Mouse (Mus musculus): Measurements from ENCODE around the gene C4bp. TPM values are rescaled to one million over a fixed set of nuclear protein-coding genes. Genes with fewer than 3 reads are reported as not detected.

The C4bp gene
- total and polyA plus RNA-seq, 2 experiments: 182 to 394 TPM

DNA sequence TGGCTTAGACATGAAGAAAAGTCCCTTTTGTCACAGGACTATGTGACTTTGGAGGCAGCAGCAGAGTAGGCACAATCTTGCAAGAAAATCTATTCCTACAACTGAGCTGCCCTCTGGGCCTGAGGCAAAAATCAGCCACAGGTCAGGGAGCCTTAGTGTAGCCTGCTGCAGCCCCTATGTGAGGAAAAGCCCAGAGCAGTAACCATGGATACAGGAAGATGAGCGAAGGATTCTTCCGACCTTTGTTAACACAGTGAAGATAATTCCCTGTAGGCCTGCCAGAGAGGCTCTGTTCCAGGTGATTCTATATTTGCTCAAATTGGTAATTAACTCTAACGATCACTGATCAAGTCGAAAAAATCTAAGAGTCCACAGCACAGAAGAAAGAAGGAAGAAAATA, 17.3 kb downstream of the C4bp start:
- TF ChIP-seq POLR2A (IDR thresholded peaks at IDR 0.05; ENCODE audit: extremely low read depth, insufficient read depth, low read length) (no peak), CTCF (IDR thresholded peaks at IDR 0.05; ENCODE audit: low read depth, low read length) (no peak)
- H3K36me3 ChIP-seq (ENCODE audit: control insufficient read depth, insufficient read depth, low read length): peaks cover 77% of the 10 kb centered on the region
- no peak overlapping the region for H3K27ac ChIP-seq (replicated peaks; ENCODE audit: insufficient read depth, low read depth, low read length)
- H3K4me3 ChIP-seq (ENCODE audit: insufficient read depth, low read depth, low read length): no peak overlapping the region
- WGBS: 15% methylated on average over 4 of the region's 4 CpGs
- DNase-seq (ENCODE audit: extremely low read depth, low read depth, low spot score): no peak
- no peak overlapping the region for H3K9ac ChIP-seq (ENCODE audit: low read depth, low read length)
- H3K79me2 ChIP-seq (ENCODE audit: control insufficient read depth, insufficient read depth, low read length): no peaks in the 10 kb centered on the region; the same call in 1 of the 2 replicates
- no peaks in the 10 kb centered on the region; the same call in none of the 2 replicates for H3K4me1 ChIP-seq (ENCODE audit: control insufficient read depth, insufficient read depth, low read length)
- H3K27me3 ChIP-seq (ENCODE audit: control insufficient read depth, insufficient read depth, low read length): no peaks in the 10 kb centered on the region

- TF ChIP-seq CTCF (IDR thresholded peaks at IDR 0.05; ENCODE audit: low read depth, low read length) (no peak), POLR2A (IDR thresholded peaks at IDR 0.05; ENCODE audit: extremely low read depth, insufficient read depth, low read length) (no peak)
- Histone ChIP-seq H3K4me3 (ENCODE audit: insufficient read depth, low read depth, low read length) (no peak overlapping the region), H3K27me3 (ENCODE audit: control insufficient read depth, insufficient read depth, low read length) (no peaks in the 10 kb centered on the region), H3K36me3 (ENCODE audit: control insufficient read depth, insufficient read depth, low read length) (peaks cover 71% of the 10 kb centered on the region), H3K79me2 (ENCODE audit: control insufficient read depth, insufficient read depth, low read length) (no peaks in the 10 kb centered on the region), H3K27ac (replicated peaks; ENCODE audit: insufficient read depth, low read depth, low read length) (no peak overlapping the region), H3K4me1 (ENCODE audit: control insufficient read depth, insufficient read depth, low read length) (peaks cover 2% of the 10 kb centered on the region; the same call in 1 of the 2 replicates), H3K9ac (ENCODE audit: low read depth, low read length) (no peak overlapping the region)
- no peak for DNase-seq (ENCODE audit: extremely low read depth, low read depth, low spot score)
These were observed 20.5 kb downstream of the C4bp start for GRCm38 (mm10) chr1:130640967-130641366.

- WGBS: 11% methylated on average over 16 of the region's 16 CpGs
- DNase-seq (ENCODE audit: extremely low read depth, low read depth, low spot score): peak; percentile 52
- Histone ChIP-seq H3K27ac (replicated peaks; ENCODE audit: insufficient read depth, low read depth, low read length) (no peak overlapping the region), H3K4me1 (ENCODE audit: control insufficient read depth, insufficient read depth, low read length) (peaks cover 1% of the 10 kb centered on the region; the same call in 1 of the 2 replicates), H3K79me2 (ENCODE audit: control insufficient read depth, insufficient read depth, low read length) (no peaks in the 10 kb centered on the region), H3K27me3 (ENCODE audit: control insufficient read depth, insufficient read depth, low read length) (no peaks in the 10 kb centered on the region), H3K9ac (ENCODE audit: low read depth, low read length) (no peak overlapping the region), H3K4me3 (ENCODE audit: insufficient read depth, low read depth, low read length) (no peak overlapping the region), H3K36me3 (ENCODE audit: control insufficient read depth, insufficient read depth, low read length) (peaks cover 16% of the 10 kb centered on the region)
- TF ChIP-seq CTCF (IDR thresholded peaks at IDR 0.05; ENCODE audit: low read depth, low read length) (peak; percentile 92), POLR2A (IDR thresholded peaks at IDR 0.05; ENCODE audit: extremely low read depth, insufficient read depth, low read length) (no peak)
These were observed 27.5 kb downstream of the C4bp start for GRCm38 (mm10) chr1:130633761-130634410.

- 74% methylated on average over 8 of the region's 8 CpGs for WGBS
- no peak for TF ChIP-seq CTCF (IDR thresholded peaks at IDR 0.05; ENCODE audit: low read depth, low read length)
- TF ChIP-seq POLR2A (IDR thresholded peaks at IDR 0.05; ENCODE audit: extremely low read depth, insufficient read depth, low read length): no peak
- Histone ChIP-seq H3K36me3 (ENCODE audit: control insufficient read depth, insufficient read depth, low read length) (peaks cover 11% of the 10 kb centered on the region; the same call in 1 of the 2 replicates), H3K27ac (replicated peaks; ENCODE audit: insufficient read depth, low read depth, low read length) (no peak overlapping the region), H3K4me3 (ENCODE audit: insufficient read depth, low read depth, low read length) (no peak overlapping the region), H3K9ac (ENCODE audit: low read depth, low read length) (no peak overlapping the region), H3K79me2 (ENCODE audit: control insufficient read depth, insufficient read depth, low read length) (no peaks in the 10 kb centered on the region), H3K4me1 (ENCODE audit: control insufficient read depth, insufficient read depth, low read length) (no peaks in the 10 kb centered on the region; the same call in 1 of the 2 replicates), H3K27me3 (ENCODE audit: control insufficient read depth, insufficient read depth, low read length) (no peaks in the 10 kb centered on the region)
- no peak for DNase-seq (ENCODE audit: extremely low read depth, low read depth, low spot score)
These were observed 28.1 kb downstream of the C4bp start for GRCm38 (mm10) chr1:130633316-130633715.

DNA sequence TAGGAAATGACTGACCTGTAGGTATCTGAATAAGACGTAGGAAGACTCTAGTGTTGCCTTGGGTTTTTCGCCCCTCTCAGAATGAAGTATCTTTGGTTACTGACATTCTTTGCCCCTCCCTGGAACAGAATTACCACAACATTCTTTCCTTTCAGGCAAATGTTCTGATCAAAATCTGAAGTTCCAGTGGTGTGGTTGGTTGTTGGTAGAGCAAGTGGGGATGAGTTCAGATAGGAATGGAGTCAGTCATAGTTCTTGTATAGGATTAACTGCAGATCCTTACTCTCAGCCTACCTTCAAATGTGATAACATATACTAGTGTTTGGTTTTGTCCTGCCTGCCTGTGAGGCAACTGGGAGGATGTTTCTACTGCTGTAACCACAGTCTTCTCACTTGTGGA, 31.9 kb downstream of the C4bp start, which contains the start of gene Zp3r:
Gene Zp3r (minus strand): TSS at position 101 of the 400 bp plus-strand sequence.
- DNase-seq (ENCODE audit: extremely low read depth, low read depth, low spot score): no peak
- H3K27ac ChIP-seq (replicated peaks; ENCODE audit: insufficient read depth, low read depth, low read length): no peak within 1 kb of the TSS
- TF ChIP-seq POLR2A (IDR thresholded peaks at IDR 0.05; ENCODE audit: extremely low read depth, insufficient read depth, low read length): no peak
- TF ChIP-seq CTCF (IDR thresholded peaks at IDR 0.05; ENCODE audit: low read depth, low read length): no peak
- H3K79me2 ChIP-seq (ENCODE audit: control insufficient read depth, insufficient read depth, low read length): no peaks in the 10 kb centered on the region
- no peak within 1 kb of the TSS for H3K9ac ChIP-seq (ENCODE audit: low read depth, low read length)
- H3K27me3 ChIP-seq (ENCODE audit: control insufficient read depth, insufficient read depth, low read length): no peaks in the 10 kb centered on the region
- no peaks in the 10 kb centered on the region for H3K4me1 ChIP-seq (ENCODE audit: control insufficient read depth, insufficient read depth, low read length)
- H3K4me3 ChIP-seq (ENCODE audit: insufficient read depth, low read depth, low read length): no peak within 1 kb of the TSS
- no peaks in the 10 kb centered on the region for H3K36me3 ChIP-seq (ENCODE audit: control insufficient read depth, insufficient read depth, low read length)
- 95% methylated on average over 2 of the region's 2 CpGs for WGBS

DNA sequence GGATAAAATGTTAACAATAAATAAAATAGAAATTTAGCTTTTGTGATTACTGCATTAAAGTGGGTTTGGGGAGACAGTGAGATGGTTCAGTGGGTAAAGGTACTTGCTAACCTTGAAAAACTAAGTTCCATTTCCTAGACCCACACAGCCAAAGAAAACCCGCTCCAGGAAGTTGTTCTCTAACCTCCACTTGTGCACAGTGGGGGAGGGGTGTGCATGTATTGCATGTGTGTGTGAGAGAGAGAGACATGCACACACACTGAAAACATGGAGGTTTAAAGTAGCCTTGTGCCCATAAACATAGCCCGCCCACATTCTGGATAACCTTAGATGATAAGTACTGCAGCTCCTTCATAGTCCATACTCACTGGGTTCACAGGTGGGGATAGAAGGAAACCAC, 65.1 kb downstream of the C4bp start:
- WGBS: 90% methylated on average over 2 of the region's 2 CpGs
- TF ChIP-seq CTCF (IDR thresholded peaks at IDR 0.05; ENCODE audit: low read depth, low read length): no peak

More for the DNA sequence above, 65.1 kb downstream of the C4bp start:
- Histone ChIP-seq H3K27ac (replicated peaks; ENCODE audit: insufficient read depth, low read depth, low read length) (no peak overlapping the region), H3K9ac (ENCODE audit: low read depth, low read length) (no peak overlapping the region), H3K27me3 (ENCODE audit: control insufficient read depth, insufficient read depth, low read length) (no peaks in the 10 kb centered on the region), H3K79me2 (ENCODE audit: control insufficient read depth, insufficient read depth, low read length) (no peaks in the 10 kb centered on the region), H3K4me3 (ENCODE audit: insufficient read depth, low read depth, low read length) (no peak overlapping the region), H3K36me3 (ENCODE audit: control insufficient read depth, insufficient read depth, low read length) (no peaks in the 10 kb centered on the region), H3K4me1 (ENCODE audit: control insufficient read depth, insufficient read depth, low read length) (no peaks in the 10 kb centered on the region)
- DNase-seq (ENCODE audit: extremely low read depth, low read depth, low spot score): no peak

All from liver, adult 2 months (tissue).